Mouse (Mus musculus) liver, embryonic 15.5 days (tissue): ENCODE measurements at regions not wholly inside any gene's neighbourhood (a gene's known extent, or its start where the extent isn't known, plus 50 kb on each side); places are given as distances from the start of the nearest gene placed in this dataset.

ENCODE experiments used
- ATAC-seq: fragments of 200-750 bp; cut with Nextera tagmentation; 2 replicates; pipeline ENCODE4 v1.8.0; 2017; ENCODE audit warnings: moderate number of reproducible peaks, mild to moderate bottlenecking, moderate library complexity; ENCODE audit not compliant: insufficient read depth
- H3K27ac ChIP-seq: fragments of 300-500 bp; sonication (generic); replicated peaks from 2 replicates; pipeline ENCODE4 v1.5.1; 2015; ENCODE audit warnings: mild to moderate bottlenecking, inconsistent platforms
- H3K27me3 ChIP-seq: fragments of 300-500 bp; sonication (generic); 2 replicates; pipeline ENCODE4 v1.6.1; 2015; ENCODE audit warnings: mild to moderate bottlenecking, inconsistent platforms
- H3K36me3 ChIP-seq: fragments of 300-500 bp; sonication (generic); replicated peaks from 2 replicates; pipeline ENCODE4 v1.6.1; 2015; ENCODE audit warnings: moderate library complexity, mild to moderate bottlenecking, inconsistent platforms
- H3K4me1 ChIP-seq: fragments of 300-500 bp; sonication (generic); replicated peaks from 2 replicates; pipeline ENCODE4 v1.6.1; 2015; ENCODE audit warnings: inconsistent platforms
- H3K4me2 ChIP-seq: fragments of 300-500 bp; sonication (generic); 2 replicates; pipeline ENCODE4 v1.6.1; 2015; ENCODE audit warnings: moderate library complexity, mild to moderate bottlenecking, inconsistent platforms
- H3K4me3 ChIP-seq: fragments of 300-500 bp; sonication (generic); replicated peaks from 2 replicates; pipeline ENCODE4 v1.5.1; 2015; ENCODE audit warnings: mild to moderate bottlenecking, inconsistent platforms
- H3K9ac ChIP-seq: fragments of 300-500 bp; sonication (generic); 2 replicates; pipeline ENCODE4 v1.6.1; 2015; ENCODE audit warnings: moderate library complexity, mild to moderate bottlenecking, inconsistent platforms
- H3K9me3 ChIP-seq: fragments of 300-500 bp; sonication (generic); replicated peaks from 2 replicates; pipeline ENCODE4 v1.6.1; 2016; ENCODE audit warnings: inconsistent platforms
- WGBS: fragments of 180-500 bp; shearing (Covaris S2); methylation state at CpG from one replicate; pipeline ENCODE4 v1.1.7; 2015; ENCODE audit warnings: mixed read lengths; ENCODE audit not compliant: insufficient replicate concordance; 5-methylcytosine and 5-hydroxymethylcytosine counted together

DNA sequence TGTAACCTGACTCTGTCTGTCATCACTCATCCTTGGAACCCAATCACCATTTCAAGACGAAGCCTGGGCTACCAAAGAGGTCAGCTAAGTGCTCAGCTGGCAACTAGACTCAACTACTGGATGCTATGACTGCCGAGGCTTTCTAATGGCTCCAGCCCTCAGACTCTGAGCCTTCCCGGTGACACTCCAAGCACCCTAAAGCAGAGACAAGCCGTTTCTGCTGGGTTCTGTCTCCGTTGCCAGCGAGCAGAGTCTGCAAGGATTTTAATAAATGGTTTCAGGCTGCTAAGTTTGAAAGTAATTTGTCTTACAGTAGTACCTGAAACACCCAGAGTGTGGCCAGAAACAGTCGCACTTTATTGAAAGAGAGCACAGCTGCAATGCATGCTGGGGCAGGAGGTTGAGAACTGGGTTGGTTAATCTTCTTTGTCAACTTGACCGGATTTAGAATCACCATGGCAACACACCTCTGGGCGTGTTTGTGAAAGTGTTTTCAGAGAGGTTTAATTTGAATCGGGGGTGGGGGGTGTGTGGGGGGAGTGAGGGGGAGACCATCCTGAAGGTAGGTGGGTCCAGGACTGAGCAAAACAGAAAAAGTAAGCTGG is 298.8 kb downstream of the H2al1j start:
- Histone ChIP-seq H3K27ac (no peak overlapping the region), H3K9ac (no peak overlapping the region), H3K9me3 (no peaks in the 10 kb centered on the region), H3K36me3 (no peaks in the 10 kb centered on the region), H3K4me1 (no peaks in the 10 kb centered on the region), H3K4me3 (no peak overlapping the region), H3K4me2 (no peak overlapping the region), H3K27me3 (peaks cover 3% of the 10 kb centered on the region; the same call in 1 of the 2 replicates)
- WGBS, result 51% methylated on average over 10 of the region's 10 CpGs
- ATAC-seq, result no peak

DNA sequence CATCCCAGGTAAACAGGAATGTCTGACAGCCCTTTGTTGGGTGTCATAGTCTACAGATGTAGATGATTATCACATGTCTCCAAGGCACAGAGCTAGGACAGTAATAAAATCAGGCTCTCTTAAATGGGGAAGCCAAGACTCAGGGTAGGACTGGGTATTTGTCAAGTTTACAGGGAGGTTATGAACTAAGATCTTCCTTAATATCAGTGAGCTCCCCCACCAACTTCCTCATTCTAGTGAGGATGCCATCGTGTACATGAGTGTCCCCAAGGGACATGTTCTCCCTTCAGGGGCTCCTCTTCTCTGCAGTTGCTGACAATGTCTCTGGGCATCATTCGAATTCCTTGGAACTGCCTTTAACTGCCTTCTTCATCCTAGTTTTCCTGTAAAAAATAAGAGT is 301.7 kb downstream of the H2al1j start:
- Histone ChIP-seq H3K9ac (no peak overlapping the region), H3K27ac (no peak overlapping the region), H3K9me3 (no peaks in the 10 kb centered on the region), H3K36me3 (no peaks in the 10 kb centered on the region), H3K4me2 (no peak overlapping the region), H3K4me1 (no peaks in the 10 kb centered on the region), H3K27me3 (peaks cover 3% of the 10 kb centered on the region; the same call in 1 of the 2 replicates), H3K4me3 (no peak overlapping the region)
- ATAC-seq, result no peak
- WGBS, result 38% methylated on average over 2 of the region's 2 CpGs

DNA sequence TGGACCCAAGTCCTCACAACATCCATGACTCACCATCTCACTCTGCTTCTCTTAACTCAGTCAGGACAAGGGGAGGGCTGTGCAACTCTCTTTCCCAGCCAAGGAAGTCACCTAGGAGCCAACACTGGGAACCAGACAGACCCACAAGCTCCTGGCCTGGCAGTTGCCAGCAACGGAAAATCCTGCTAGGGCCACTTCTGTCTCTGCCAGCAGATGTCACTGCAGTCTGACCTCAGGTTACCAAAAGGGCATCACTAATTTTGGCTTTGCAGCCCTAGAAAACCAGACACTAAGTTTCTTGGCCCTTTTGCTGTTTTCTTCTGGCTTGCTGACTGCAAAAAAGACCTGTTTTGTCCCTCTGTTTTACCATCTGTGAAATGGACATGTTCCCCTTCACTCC is 302.3 kb downstream of the H2al1j start:
- H3K36me3 ChIP-seq, result no peaks in the 10 kb centered on the region
- no peak overlapping the region for H3K27ac ChIP-seq
- no peaks in the 10 kb centered on the region for H3K4me1 ChIP-seq
- no peak overlapping the region for H3K4me3 ChIP-seq
- ATAC-seq, result no peak
- peaks cover 3% of the 10 kb centered on the region; the same call in 1 of the 2 replicates for H3K27me3 ChIP-seq
- H3K4me2 ChIP-seq, result no peak overlapping the region
- H3K9ac ChIP-seq, result no peak overlapping the region
- no peaks in the 10 kb centered on the region for H3K9me3 ChIP-seq
- WGBS, result 22% methylated on average over 1 of the region's 1 CpGs

DNA sequence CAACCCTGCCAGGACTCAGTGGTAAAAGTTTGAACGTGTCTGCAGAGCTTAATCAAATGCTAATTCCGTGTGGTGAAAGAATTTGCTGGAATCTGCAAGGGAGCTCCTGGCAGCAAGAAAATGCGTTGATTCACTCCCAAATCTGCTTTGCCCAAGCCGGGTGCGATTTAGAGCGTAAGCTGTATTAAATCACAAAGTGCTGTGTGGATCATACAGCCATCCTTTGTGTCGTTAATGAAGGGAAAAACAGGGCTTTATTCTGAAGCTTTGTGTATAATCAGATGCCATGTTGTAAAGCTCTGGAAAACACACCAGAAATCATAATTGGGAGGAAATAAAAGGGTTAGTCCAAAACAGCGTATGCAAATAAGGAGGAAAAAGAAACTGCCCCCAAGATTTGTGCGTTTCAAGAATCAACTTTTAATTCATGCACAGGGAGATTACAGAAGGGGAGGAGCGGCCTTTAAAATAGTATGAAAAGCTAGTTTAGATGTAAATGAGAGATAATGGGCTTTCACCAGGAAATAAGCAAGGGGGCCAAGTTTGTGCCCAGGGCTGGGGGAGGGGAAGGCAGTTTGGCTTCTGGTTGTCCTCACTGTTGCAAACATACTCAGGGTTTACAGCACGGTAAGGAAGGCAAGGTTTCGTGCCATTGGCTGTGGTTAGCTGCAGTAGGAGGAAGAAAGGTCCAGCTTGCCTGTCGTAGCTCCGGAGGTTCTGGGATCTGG is 303.7 kb downstream of the H2al1j start:
- H3K4me1 ChIP-seq, result no peaks in the 10 kb centered on the region
- no peak overlapping the region for H3K9ac ChIP-seq
- H3K36me3 ChIP-seq, result no peaks in the 10 kb centered on the region
- no peak for ATAC-seq
- H3K27ac ChIP-seq, result no peak overlapping the region
- H3K27me3 ChIP-seq, result peaks cover 3% of the 10 kb centered on the region; the same call in 1 of the 2 replicates
- no peak overlapping the region for H3K4me3 ChIP-seq
- peak overlapping the region; percentile 38 for H3K4me2 ChIP-seq
- WGBS, result 19% methylated on average over 14 of the region's 14 CpGs
- no peaks in the 10 kb centered on the region for H3K9me3 ChIP-seq

DNA sequence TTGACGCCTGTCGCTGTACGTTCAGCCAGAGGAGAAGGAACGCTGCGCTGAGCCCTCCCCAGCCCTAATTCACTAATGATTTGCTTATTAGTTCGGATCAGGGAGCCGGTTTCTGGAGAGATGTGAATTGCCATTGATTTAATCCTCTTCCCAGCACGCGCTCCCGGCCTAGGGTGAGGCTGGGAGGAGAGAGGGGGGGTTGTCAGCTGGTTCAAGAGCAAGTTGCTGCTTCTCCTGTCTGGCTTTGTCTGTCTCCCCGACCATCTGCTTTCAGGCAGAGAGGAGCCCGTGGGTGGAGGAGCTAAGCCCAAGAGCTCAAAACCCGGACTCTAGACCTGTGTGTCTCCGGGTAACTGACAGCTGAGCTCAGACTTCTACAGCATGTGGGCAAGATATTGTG is 304.4 kb downstream of the H2al1j start:
- no peak overlapping the region for H3K9ac ChIP-seq
- H3K4me3 ChIP-seq, result no peak overlapping the region
- H3K9me3 ChIP-seq, result no peaks in the 10 kb centered on the region
- 14% methylated on average over 14 of the region's 14 CpGs for WGBS
- H3K27ac ChIP-seq, result no peak overlapping the region
- H3K4me1 ChIP-seq, result no peaks in the 10 kb centered on the region
- peak overlapping the region; percentile 38 for H3K4me2 ChIP-seq
- no peak for ATAC-seq
- peaks cover 3% of the 10 kb centered on the region; the same call in 1 of the 2 replicates for H3K27me3 ChIP-seq
- no peaks in the 10 kb centered on the region for H3K36me3 ChIP-seq

DNA sequence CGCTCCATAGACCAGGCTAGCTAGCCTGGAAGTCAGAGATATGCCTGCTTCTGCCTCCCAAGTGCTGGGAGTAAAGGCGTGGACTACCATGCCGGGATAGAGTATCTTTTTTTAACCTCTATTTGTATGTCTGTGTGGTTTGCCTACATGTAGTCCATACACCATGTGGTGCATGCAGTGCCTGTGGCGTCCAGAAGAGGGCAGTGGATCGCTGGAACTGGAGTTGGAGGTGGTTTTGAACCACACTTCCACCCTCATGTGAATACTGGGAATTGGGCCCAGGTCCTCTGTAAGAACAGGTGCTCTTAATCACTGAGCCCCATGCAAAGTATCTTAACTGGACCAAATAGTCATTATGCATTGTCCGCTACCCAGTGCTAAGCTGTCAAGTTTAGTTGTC is 306.2 kb downstream of the H2al1j start:
- no peak for ATAC-seq
- H3K27ac ChIP-seq, result no peak overlapping the region
- H3K9ac ChIP-seq, result no peak overlapping the region
- H3K4me1 ChIP-seq, result no peaks in the 10 kb centered on the region
- H3K27me3 ChIP-seq, result peaks cover 3% of the 10 kb centered on the region; the same call in 1 of the 2 replicates
- H3K36me3 ChIP-seq, result no peaks in the 10 kb centered on the region
- WGBS, result 49% methylated on average over 6 of the region's 6 CpGs
- H3K4me3 ChIP-seq, result no peak overlapping the region
- no peaks in the 10 kb centered on the region for H3K9me3 ChIP-seq
- no peak overlapping the region for H3K4me2 ChIP-seq

DNA sequence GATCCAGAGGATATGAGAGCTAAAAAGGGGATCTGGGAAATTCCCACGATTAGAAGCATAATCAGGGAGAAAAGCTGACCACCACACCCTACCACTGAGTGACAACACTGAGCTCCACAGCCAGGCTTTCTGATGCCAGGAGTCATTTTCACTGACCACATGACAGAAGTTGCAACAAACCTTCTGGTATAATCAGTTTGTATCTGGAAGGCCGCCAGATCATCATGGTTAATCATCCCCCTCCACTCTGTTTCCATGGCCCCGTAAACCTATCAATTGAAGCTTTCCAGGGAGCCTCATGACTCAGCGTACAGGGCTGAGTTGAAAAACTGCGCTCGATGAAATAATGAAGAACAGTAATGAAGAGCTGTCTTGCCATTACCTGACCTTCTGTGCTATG is 316.9 kb downstream of the H2al1j start:
- no peaks in the 10 kb centered on the region for H3K36me3 ChIP-seq
- H3K27ac ChIP-seq, result no peak overlapping the region
- no peaks in the 10 kb centered on the region for H3K27me3 ChIP-seq
- H3K4me1 ChIP-seq, result no peaks in the 10 kb centered on the region
- ATAC-seq, result no peak
- no peak overlapping the region for H3K4me3 ChIP-seq
- no peak overlapping the region for H3K4me2 ChIP-seq
- H3K9ac ChIP-seq, result no peak overlapping the region
- no peaks in the 10 kb centered on the region for H3K9me3 ChIP-seq
- WGBS, result 39% methylated on average over 6 of the region's 6 CpGs

DNA sequence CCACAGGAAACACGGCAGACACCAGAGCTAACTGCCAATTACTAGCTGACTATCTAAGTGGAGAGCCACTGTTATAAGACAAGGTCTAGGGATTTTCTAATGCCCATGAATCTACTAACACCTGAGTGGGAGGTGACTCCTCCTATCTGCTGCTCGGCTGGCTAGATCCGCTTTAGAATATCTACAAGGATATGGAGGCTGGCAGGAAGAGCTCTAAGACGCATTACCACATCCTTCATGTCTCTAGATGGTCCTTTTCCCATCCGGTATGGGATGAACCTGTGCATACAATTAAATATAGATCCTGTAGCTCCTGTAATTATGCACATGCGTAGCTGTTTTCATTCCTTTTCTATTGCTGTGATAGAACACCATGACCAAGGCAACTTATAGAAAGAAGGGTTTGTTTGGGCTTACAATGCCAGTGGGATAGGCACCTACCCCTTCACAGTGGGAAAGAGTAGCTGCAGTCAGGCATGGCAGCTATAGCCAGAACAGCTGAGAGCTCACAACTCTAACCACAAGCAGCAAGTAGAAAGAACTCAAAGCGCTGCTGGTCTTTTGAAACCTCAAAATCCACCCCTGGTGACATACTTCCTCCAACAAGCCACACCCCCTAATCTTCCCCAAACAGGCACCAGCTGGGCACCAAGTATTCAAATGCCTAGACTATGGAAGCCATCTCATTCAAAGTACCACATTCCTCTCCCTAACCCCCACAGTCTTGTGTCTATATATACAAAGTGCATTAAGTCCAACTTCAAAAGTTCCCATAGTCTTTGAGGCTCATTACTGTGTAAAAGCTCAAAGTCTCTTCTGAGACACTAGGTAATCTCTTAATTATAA is 319.3 kb downstream of the H2al1j start:
- Histone ChIP-seq H3K27ac (no peak overlapping the region), H3K9ac (no peak overlapping the region)
- WGBS, result 49% methylated on average over 7 of the region's 7 CpGs

DNA sequence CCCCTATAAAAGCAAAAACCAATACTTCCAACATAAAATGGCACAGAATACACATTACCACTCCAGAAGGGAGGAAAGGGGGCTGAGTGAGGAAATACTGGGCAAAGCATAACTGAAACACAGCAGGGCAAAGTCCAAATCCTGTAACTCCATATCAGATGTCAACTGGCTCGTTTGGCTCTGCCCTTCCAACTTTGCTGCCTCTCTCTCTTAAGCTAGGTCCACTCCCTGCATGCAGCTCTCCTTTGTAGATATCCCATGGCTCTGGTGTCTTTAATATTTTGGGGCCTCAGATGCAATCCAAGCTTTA is 319.9 kb downstream of the H2al1j start:
- no peaks in the 10 kb centered on the region for H3K4me1 ChIP-seq
- WGBS, result 32% methylated on average over 1 of the region's 1 CpGs
- no peaks in the 10 kb centered on the region for H3K27me3 ChIP-seq
- no peak overlapping the region for H3K27ac ChIP-seq
- no peak overlapping the region for H3K4me2 ChIP-seq
- H3K9ac ChIP-seq, result no peak overlapping the region
- no peaks in the 10 kb centered on the region for H3K36me3 ChIP-seq
- H3K9me3 ChIP-seq, result no peaks in the 10 kb centered on the region
- ATAC-seq, result no peak
- H3K4me3 ChIP-seq, result no peak overlapping the region

More for the DNA sequence above, 319.3 kb downstream of the H2al1j start:
- H3K9me3 ChIP-seq, result no peaks in the 10 kb centered on the region
- no peaks in the 10 kb centered on the region for H3K4me1 ChIP-seq
- no peak for ATAC-seq
- H3K4me3 ChIP-seq, result no peak overlapping the region
- no peaks in the 10 kb centered on the region for H3K27me3 ChIP-seq
- no peaks in the 10 kb centered on the region for H3K36me3 ChIP-seq
- no peak overlapping the region for H3K4me2 ChIP-seq

DNA sequence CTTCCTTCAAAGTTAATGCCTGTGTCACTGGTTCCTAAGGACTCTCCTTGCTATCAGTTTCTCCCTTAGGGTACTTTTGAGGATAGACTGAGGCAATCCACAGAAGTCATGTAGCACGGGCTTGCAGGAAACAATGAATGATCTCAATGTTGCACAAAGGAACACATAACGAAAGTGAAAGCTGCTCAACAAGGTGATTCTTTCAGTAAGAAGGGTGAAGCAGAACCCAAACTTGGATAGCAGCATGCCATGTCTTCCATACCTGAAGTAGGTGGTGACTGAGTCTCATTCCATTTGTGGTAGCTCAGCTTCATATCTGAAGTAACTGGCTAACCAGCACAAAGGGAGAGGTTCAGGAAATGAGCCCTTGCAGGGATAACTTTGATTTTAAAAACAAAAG is 325.7 kb downstream of the H2al1j start:
- 54% methylated on average over 2 of the region's 2 CpGs for WGBS
- H3K36me3 ChIP-seq, result no peaks in the 10 kb centered on the region
- H3K4me2 ChIP-seq, result no peak overlapping the region
- H3K4me3 ChIP-seq, result no peak overlapping the region
- no peak for ATAC-seq
- H3K27ac ChIP-seq, result no peak overlapping the region
- no peaks in the 10 kb centered on the region for H3K9me3 ChIP-seq
- H3K4me1 ChIP-seq, result no peaks in the 10 kb centered on the region
- H3K9ac ChIP-seq, result no peak overlapping the region
- H3K27me3 ChIP-seq, result 0 out of 2 replicates have a peak, but pooled peaks cover 5% of the 10 kb centered on the region

DNA sequence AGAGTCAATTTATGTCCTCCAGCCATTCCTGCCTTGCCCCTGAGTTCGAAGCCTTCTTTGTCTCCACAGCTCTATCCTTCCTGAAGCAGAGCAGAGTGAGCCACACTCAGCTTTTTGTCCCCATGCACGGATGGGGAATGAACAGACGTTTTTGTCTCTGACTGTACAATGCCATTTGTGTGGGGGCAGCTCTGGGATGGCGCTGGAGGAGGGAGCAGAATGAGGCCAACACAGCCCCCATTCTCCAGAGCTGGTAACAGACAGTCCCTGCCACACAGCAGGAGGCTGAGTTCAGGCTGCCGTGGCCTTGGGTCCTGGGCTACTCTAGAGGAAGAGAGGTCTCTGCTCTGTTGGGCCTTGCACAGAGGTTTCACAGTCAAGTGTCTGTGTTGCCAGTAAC is 327.4 kb downstream of the H2al1j start:
- H3K4me1 ChIP-seq, result no peaks in the 10 kb centered on the region
- no peak overlapping the region for H3K27ac ChIP-seq
- WGBS, result 49% methylated on average over 5 of the region's 5 CpGs
- no peaks in the 10 kb centered on the region for H3K36me3 ChIP-seq
- H3K4me2 ChIP-seq, result no peak overlapping the region
- H3K9ac ChIP-seq, result no peak overlapping the region
- no peak overlapping the region for H3K4me3 ChIP-seq
- no peaks in the 10 kb centered on the region for H3K9me3 ChIP-seq
- H3K27me3 ChIP-seq, result 0 out of 2 replicates have a peak, but pooled peaks cover 5% of the 10 kb centered on the region
- ATAC-seq, result no peak
